Mouse (Mus musculus): ENCODE measurements around the gene Stn1. TPM values are rescaled to one million over a fixed set of nuclear protein-coding genes. Genes with fewer than 3 reads are reported as not detected.

Gene Stn1
- total RNA-seq, 2 experiments from 2014 or later: 22.6 to 23.8 TPM

GRCm38 (mm10) chr19:47512794-47513617 lies 24.3 kb downstream of the Stn1 start:
- no peak for DNase-seq (ENCODE audit: low spot score in 2 of 2)
- Histone ChIP-seq H3K4me3 (no peak overlapping the region), H3K27ac (no peak overlapping the region)
- TF ChIP-seq CTCF (conservative IDR thresholded peaks at IDR 0.05): no peak

GRCm38 (mm10) chr19:47511958-47512357 lies 25.3 kb downstream of the Stn1 start:
- no peak overlapping the region for H3K27ac ChIP-seq
- no peak overlapping the region for H3K4me3 ChIP-seq
- DNase-seq (ENCODE audit: low spot score in 2 of 2): no peak
- TF ChIP-seq CTCF (conservative IDR thresholded peaks at IDR 0.05): no peak

GRCm38 (mm10) chr19:47511294-47511675 lies 26.0 kb downstream of the Stn1 start:
- Histone ChIP-seq H3K27ac (peak overlapping the region; percentile 64; the same call in 1 of the 2 replicates), H3K4me3 (no peak overlapping the region)
- TF ChIP-seq CTCF (conservative IDR thresholded peaks at IDR 0.05): no peak
- DNase-seq (ENCODE audit: low spot score in 2 of 2): no peak

GRCm38 (mm10) chr19:47510473-47511293 lies 26.6 kb downstream of the Stn1 start:
- Histone ChIP-seq H3K27ac (peak overlapping the region; percentile 64), H3K4me3 (no peak overlapping the region)
- no peak for TF ChIP-seq CTCF (conservative IDR thresholded peaks at IDR 0.05)
- no peak for DNase-seq (ENCODE audit: low spot score in 2 of 2)

GRCm38 (mm10) chr19:47510135-47510472 lies 27.2 kb downstream of the Stn1 start:
- no peak for TF ChIP-seq CTCF (conservative IDR thresholded peaks at IDR 0.05)
- H3K27ac ChIP-seq: no peak overlapping the region; the same call in 1 of the 2 replicates
- no peak overlapping the region for H3K4me3 ChIP-seq
- DNase-seq (ENCODE audit: low spot score in 2 of 2): no peak

- TF ChIP-seq CTCF (conservative IDR thresholded peaks at IDR 0.05): no peak
Observed at GRCm38 (mm10) chr19:47508771-47509281, 28.5 kb downstream of the Stn1 start.

GRCm38 (mm10) chr19:47508191-47508590 lies 29.1 kb downstream of the Stn1 start:
- Histone ChIP-seq H3K27ac (peak overlapping the region; percentile 81), H3K4me3 (peak overlapping the region; percentile 62)
- no peak for TF ChIP-seq CTCF (conservative IDR thresholded peaks at IDR 0.05)
- DNase-seq (ENCODE audit: low spot score in 2 of 2): no peak

More at GRCm38 (mm10) chr19:47508771-47509281, 28.5 kb downstream of the Stn1 start:
- Histone ChIP-seq H3K27ac (no peak overlapping the region), H3K4me3 (no peak overlapping the region)
- DNase-seq (ENCODE audit: low spot score in 2 of 2): no peak

- H3K4me3 ChIP-seq: peak overlapping the region; percentile 62
- DNase-seq (ENCODE audit: low spot score in 2 of 2): peak; percentile 77 to 84
- peak overlapping the region; percentile 81 for H3K27ac ChIP-seq
- peak; percentile 98 for TF ChIP-seq CTCF (conservative IDR thresholded peaks at IDR 0.05)
Observed at GRCm38 (mm10) chr19:47507128-47508121, 29.9 kb downstream of the Stn1 start.

- peak; percentile 76 for TF ChIP-seq CTCF (conservative IDR thresholded peaks at IDR 0.05)
- DNase-seq (ENCODE audit: low spot score in 2 of 2): no peak
- Histone ChIP-seq H3K4me3 (no peak overlapping the region), H3K27ac (no peak overlapping the region)
Observed at GRCm38 (mm10) chr19:47503625-47504024, 33.7 kb downstream of the Stn1 start.

GRCm38 (mm10) chr19:47502563-47502962 lies 34.7 kb downstream of the Stn1 start:
- no peak overlapping the region for H3K27ac ChIP-seq
- no peak for DNase-seq (ENCODE audit: low spot score in 2 of 2)
- no peak overlapping the region for H3K4me3 ChIP-seq
- TF ChIP-seq CTCF (conservative IDR thresholded peaks at IDR 0.05): peak; percentile 80

- Histone ChIP-seq H3K27ac (no peak overlapping the region), H3K4me3 (no peak overlapping the region)
- TF ChIP-seq CTCF (conservative IDR thresholded peaks at IDR 0.05): no peak
- no peak for DNase-seq (ENCODE audit: low spot score in 2 of 2)
Observed at GRCm38 (mm10) chr19:47500389-47501011, 36.8 kb downstream of the Stn1 start.

GRCm38 (mm10) chr19:47499841-47500240 lies 37.5 kb downstream of the Stn1 start:
- no peak for DNase-seq (ENCODE audit: low spot score in 2 of 2)
- no peak overlapping the region for H3K4me3 ChIP-seq
- TF ChIP-seq CTCF (conservative IDR thresholded peaks at IDR 0.05): no peak
- H3K27ac ChIP-seq: no peak overlapping the region
